Mouse (Mus musculus): ENCODE data around the gene Cers6.

The Cers6 gene

DNA sequence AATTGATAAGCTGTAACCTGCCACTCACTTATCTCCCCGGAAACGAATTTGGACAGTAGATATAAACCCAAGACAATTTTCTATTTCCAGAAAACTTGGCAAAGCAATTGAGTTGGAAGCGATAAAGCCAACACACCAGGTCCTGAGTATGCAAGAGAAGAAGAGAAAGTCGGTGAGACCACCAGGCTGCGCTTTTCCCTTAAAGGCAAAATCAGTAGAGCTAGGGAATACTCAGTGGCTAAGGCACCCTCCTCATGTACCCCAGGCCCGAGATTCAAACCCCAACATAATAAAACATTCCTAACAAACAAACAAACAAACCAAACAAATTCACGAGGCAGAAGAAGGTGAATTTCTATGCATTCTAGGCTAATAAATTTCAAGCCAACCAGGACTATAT is 295.0 kb downstream of the Cers6 start:
- DNase-seq (ENCODE audit: low spot score): no peak

DNA sequence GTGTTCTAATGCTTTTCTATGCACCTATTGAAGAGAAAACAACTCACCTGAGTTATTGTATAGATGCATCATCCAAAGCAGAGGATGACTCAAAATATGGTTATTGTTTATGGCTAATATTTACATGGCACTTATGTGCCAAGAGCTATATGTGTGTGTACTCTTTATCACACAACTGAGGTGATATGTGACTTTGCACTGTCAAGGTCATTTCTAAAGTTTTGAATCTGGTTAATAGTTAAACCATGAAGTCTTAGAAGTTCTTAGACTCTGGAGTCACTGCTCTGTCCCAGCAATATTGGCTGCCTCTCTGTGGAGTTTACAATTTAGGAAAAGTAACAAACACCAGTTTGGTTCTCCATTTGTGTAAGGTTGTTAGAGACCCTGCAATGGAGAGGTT is 297.7 kb downstream of the Cers6 start:
- no peak for DNase-seq (ENCODE audit: low spot score)
